Mouse (Mus musculus): ENCODE results near the gene Zcchc7. TPM values are rescaled to one million over a fixed set of nuclear protein-coding genes. Genes with fewer than 3 reads are reported as not detected.

Gene Zcchc7
- total and polyA plus RNA-seq, 2 experiments from 2014 or later: 17.3 to 34.5 TPM

DNA sequence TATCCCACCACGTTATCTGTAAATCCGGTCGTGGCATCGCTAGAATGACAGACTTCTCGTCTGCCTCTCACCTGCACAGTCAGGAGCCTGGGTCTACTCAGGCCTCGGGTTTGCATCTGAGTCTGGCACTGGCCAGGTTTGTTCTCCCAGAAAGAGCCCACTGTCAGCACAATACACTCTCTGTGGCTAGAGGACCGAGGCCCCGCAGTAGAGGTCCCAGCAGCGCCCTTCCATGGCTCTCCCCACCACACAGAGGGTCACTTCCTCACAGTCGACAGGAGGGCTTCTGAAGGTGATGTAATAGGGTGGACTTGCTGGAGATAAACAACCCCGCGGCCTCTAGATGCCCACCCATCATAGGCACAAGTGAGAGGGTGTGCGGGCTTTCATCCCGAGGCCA lies 218.2 kb downstream of the Zcchc7 start:
- Histone ChIP-seq H3K36me3 (ENCODE audit: insufficient read depth, low read length) (no peaks in the 10 kb centered on the region), H3K4me1 (ENCODE audit: insufficient read depth, low read length) (no peaks in the 10 kb centered on the region), H3K9me3 (ENCODE audit: low read length) (no peaks in the 10 kb centered on the region), H3K27ac (ENCODE audit: low read depth, low read length) (no peak overlapping the region), H3K9ac (replicated peaks; ENCODE audit: low read length, poor library complexity, severe bottlenecking) (no peak overlapping the region), H3K27me3 (ENCODE audit: insufficient read depth, low read length) (no peaks in the 10 kb centered on the region), H3K4me3 (ENCODE audit: low read depth, low read length) (no peak overlapping the region), H3K4me2 (ENCODE audit: low read depth, low read length, poor library complexity, severe bottlenecking) (0 out of 2 replicates have a peak overlapping the region, but pooled peaks have one; percentile 9)
- ATAC-seq (ENCODE audit: low FRiP score): 0 out of 2 replicates have a peak, but pooled peaks have one; percentile 7
- no peak for TF ChIP-seq CTCF (IDR thresholded peaks at IDR 0.05)
- WGBS: 60% methylated on average over 14 of the region's 14 CpGs
- DNase-seq (ENCODE audit: low spot score): no peak

DNA sequence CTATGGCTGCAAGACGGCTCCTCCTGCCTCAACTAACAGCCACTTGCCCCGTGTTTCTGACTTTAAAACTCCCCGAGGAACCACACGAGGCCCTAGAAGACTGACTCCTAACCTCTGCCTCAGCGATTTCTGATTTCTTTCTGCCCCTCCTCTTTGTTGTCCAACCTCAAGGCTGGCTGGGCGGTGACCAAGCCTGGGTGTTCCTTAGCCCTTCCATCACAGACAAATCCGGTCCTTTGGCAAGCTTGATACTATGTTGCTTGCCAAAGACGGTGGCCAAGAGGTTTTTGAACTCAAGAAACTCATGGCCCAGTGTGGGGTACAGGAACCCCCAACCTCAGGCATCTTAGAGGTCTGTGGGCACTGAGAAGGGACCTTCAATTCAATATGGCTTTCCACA lies 218.7 kb downstream of the Zcchc7 start:
- no peak overlapping the region for H3K4me2 ChIP-seq (ENCODE audit: low read depth, low read length, poor library complexity, severe bottlenecking)
- no peaks in the 10 kb centered on the region for H3K9me3 ChIP-seq (ENCODE audit: low read length)
- H3K9ac ChIP-seq (replicated peaks; ENCODE audit: low read length, poor library complexity, severe bottlenecking): no peak overlapping the region
- WGBS: 73% methylated on average over 8 of the region's 8 CpGs
- H3K27me3 ChIP-seq (ENCODE audit: insufficient read depth, low read length): no peaks in the 10 kb centered on the region
- TF ChIP-seq CTCF (IDR thresholded peaks at IDR 0.05): no peak
- DNase-seq (ENCODE audit: low spot score): no peak
- H3K4me3 ChIP-seq (ENCODE audit: low read depth, low read length): no peak overlapping the region
- H3K27ac ChIP-seq (ENCODE audit: low read depth, low read length): no peak overlapping the region
- H3K36me3 ChIP-seq (ENCODE audit: insufficient read depth, low read length): no peaks in the 10 kb centered on the region
- no peaks in the 10 kb centered on the region for H3K4me1 ChIP-seq (ENCODE audit: insufficient read depth, low read length)
- ATAC-seq (ENCODE audit: low FRiP score): no peak

DNA sequence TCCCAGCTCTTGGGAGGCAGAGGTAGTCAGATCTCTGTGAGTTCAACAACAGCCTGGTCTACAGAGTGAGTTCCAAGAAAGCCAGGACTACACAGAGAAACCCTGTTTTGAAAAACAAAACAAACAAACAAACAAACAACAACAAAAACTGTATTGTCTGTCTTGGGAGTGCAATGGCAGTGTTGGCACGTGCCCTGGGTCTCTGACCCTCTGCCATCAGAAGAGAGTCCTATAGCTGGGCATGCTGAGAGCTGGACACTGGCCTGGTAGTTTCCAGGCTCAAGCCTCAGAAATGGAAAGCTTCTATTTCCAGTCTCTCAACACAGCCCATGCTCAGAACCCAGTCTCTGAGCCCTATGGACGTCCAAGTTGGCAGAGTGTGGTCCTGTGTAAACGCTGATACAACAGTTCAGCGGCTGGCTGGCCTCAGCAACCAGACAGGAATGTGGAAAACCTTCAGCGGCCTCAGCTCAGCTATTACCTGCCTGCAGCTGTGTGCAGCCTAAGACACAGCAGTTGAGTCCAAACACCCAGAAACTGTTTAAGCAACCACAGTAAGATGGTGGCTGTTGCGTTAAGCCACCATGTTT lies 220.4 kb downstream of the Zcchc7 start:
- Histone ChIP-seq H3K4me1 (ENCODE audit: insufficient read depth, low read length) (no peaks in the 10 kb centered on the region), H3K4me2 (ENCODE audit: low read depth, low read length, poor library complexity, severe bottlenecking) (no peak overlapping the region), H3K9ac (replicated peaks; ENCODE audit: low read length, poor library complexity, severe bottlenecking) (no peak overlapping the region), H3K27ac (ENCODE audit: low read depth, low read length) (no peak overlapping the region), H3K4me3 (ENCODE audit: low read depth, low read length) (no peak overlapping the region), H3K9me3 (ENCODE audit: low read length) (no peaks in the 10 kb centered on the region), H3K27me3 (ENCODE audit: insufficient read depth, low read length) (no peaks in the 10 kb centered on the region), H3K36me3 (ENCODE audit: insufficient read depth, low read length) (no peaks in the 10 kb centered on the region)
- DNase-seq (ENCODE audit: low spot score) (no peak), ATAC-seq (ENCODE audit: low FRiP score) (no peak)
- TF ChIP-seq CTCF (IDR thresholded peaks at IDR 0.05): no peak
- 77% methylated on average over 6 of the region's 6 CpGs for WGBS

- TF ChIP-seq CTCF (IDR thresholded peaks at IDR 0.05): no peak
- H3K27me3 ChIP-seq (ENCODE audit: insufficient read depth, low read length): no peaks in the 10 kb centered on the region
- H3K9ac ChIP-seq (replicated peaks; ENCODE audit: low read length, poor library complexity, severe bottlenecking): no peak overlapping the region
- no peak for DNase-seq (ENCODE audit: low spot score)
- no peak overlapping the region for H3K4me3 ChIP-seq (ENCODE audit: low read depth, low read length)
- H3K9me3 ChIP-seq (ENCODE audit: low read length): no peaks in the 10 kb centered on the region
- ATAC-seq (ENCODE audit: low FRiP score): no peak
- H3K27ac ChIP-seq (ENCODE audit: low read depth, low read length): no peak overlapping the region
- no peaks in the 10 kb centered on the region for H3K4me1 ChIP-seq (ENCODE audit: insufficient read depth, low read length)
- H3K4me2 ChIP-seq (ENCODE audit: low read depth, low read length, poor library complexity, severe bottlenecking): no peak overlapping the region
- no peaks in the 10 kb centered on the region for H3K36me3 ChIP-seq (ENCODE audit: insufficient read depth, low read length)
- 86% methylated on average over 10 of the region's 10 CpGs for WGBS
Measured at GRCm38 (mm10) chr4:44976921-44977710, 221.4 kb downstream of the Zcchc7 start.

- Histone ChIP-seq H3K27ac (ENCODE audit: low read depth, low read length) (no peak overlapping the region), H3K27me3 (ENCODE audit: insufficient read depth, low read length) (no peaks in the 10 kb centered on the region), H3K4me1 (ENCODE audit: insufficient read depth, low read length) (no peaks in the 10 kb centered on the region), H3K4me3 (ENCODE audit: low read depth, low read length) (no peak overlapping the region), H3K9me3 (ENCODE audit: low read length) (no peaks in the 10 kb centered on the region), H3K36me3 (ENCODE audit: insufficient read depth, low read length) (no peaks in the 10 kb centered on the region), H3K4me2 (ENCODE audit: low read depth, low read length, poor library complexity, severe bottlenecking) (no peak overlapping the region), H3K9ac (replicated peaks; ENCODE audit: low read length, poor library complexity, severe bottlenecking) (no peak overlapping the region)
- no peak for TF ChIP-seq CTCF (IDR thresholded peaks at IDR 0.05)
- 86% methylated on average over 5 of the region's 5 CpGs for WGBS
- ATAC-seq (ENCODE audit: low FRiP score) (no peak), DNase-seq (ENCODE audit: low spot score) (no peak)
Measured at GRCm38 (mm10) chr4:44978175-44978574, 222.5 kb downstream of the Zcchc7 start.

DNA sequence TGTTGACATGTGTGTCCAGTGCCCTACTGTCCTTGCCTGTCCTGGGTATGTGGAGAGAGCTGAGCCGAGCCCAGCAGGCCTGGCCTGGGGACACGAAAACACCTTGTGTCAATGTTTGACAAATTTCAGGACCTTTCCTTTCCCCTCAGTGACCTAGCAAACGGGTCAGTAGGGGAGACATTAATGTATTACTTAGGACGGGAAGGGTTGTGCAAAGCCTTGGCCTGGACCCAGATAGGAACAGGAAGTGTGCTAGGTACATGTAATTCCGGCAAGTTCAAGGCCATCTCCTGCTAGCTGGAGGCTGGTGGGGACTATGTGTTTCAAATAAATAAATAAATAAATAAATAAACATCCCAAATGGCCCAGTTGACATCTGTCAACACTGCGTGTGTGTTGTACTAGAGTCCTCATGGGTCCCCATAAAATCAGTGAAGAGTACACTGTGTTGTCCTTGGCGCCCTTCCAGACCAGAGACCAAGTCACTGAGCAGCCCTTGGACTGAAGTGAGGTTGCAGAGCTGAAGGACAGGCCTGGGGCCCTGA lies 224.2 kb downstream of the Zcchc7 start:
- no peak overlapping the region for H3K27ac ChIP-seq (ENCODE audit: low read depth, low read length)
- H3K27me3 ChIP-seq (ENCODE audit: insufficient read depth, low read length): no peaks in the 10 kb centered on the region
- ATAC-seq (ENCODE audit: low FRiP score) (no peak), DNase-seq (ENCODE audit: low spot score) (no peak)
- H3K36me3 ChIP-seq (ENCODE audit: insufficient read depth, low read length): 0 out of 2 replicates have a peak, but pooled peaks cover 2% of the 10 kb centered on the region
- WGBS: 80% methylated on average over 7 of the region's 7 CpGs
- no peak overlapping the region for H3K4me3 ChIP-seq (ENCODE audit: low read depth, low read length)
- no peaks in the 10 kb centered on the region for H3K9me3 ChIP-seq (ENCODE audit: low read length)
- TF ChIP-seq CTCF (IDR thresholded peaks at IDR 0.05): no peak
- no peaks in the 10 kb centered on the region for H3K4me1 ChIP-seq (ENCODE audit: insufficient read depth, low read length)
- no peak overlapping the region for H3K4me2 ChIP-seq (ENCODE audit: low read depth, low read length, poor library complexity, severe bottlenecking)
- H3K9ac ChIP-seq (replicated peaks; ENCODE audit: low read length, poor library complexity, severe bottlenecking): no peak overlapping the region
